Mouse (Mus musculus) ovary, postnatal 36 days (tissue): ENCODE measurements around the gene Odr4.

ENCODE experiments used
- DNase-seq: peaks from one replicate; pipeline ENCODE4 v3.0.0; 2022; ENCODE audit warnings: low spot score, mixed read lengths

Odr4 gene

DNA sequence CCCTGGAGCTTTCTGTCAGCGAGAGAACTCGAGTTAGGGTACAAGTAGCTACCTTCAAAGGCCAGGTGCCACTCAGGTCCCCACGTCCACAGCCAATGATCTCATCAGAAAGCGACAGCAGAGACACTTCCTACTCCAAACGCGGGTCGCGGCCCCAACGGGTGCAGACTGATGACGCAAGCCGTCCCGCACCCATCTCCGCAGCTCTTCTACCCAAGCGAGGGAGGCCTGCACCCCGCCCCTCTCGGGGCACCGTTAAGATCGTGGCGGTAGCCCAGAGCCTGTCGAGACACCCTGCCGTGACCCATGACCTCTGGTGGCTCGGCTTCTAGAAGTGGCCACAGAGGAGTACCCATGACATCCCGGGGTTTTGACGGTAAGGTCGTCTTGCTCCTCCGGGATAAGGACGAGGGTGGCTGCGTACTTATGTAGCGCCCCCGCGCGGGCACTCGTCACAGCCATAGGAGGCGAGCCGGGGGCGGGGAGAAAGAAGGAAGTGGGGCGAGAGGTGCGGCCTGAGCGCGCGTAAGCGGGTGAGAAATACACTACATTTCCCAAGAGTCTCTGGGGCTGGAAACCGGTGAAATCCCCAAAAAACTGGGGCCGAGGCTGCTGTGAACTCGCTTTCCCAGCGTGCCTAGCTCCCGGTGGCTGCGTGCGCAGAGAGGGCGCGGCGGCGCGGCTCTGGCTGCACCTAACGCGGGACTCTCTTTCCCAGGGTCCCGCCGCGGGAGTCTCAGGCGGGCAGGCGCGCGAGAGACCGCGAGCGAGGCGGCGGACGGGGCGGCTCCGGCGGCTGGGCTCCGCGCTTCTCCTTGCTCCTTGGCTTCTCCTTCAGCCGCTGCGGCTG lies at the start of gene Odr4, which contains the start of gene Tpr:
Odr4 (minus strand) TSS at position 443 of the 850 bp plus-strand sequence.
Tpr (plus strand) TSS at position 201 of the 850 bp plus-strand sequence.
- DNase-seq, result peak; percentile 98

DNA sequence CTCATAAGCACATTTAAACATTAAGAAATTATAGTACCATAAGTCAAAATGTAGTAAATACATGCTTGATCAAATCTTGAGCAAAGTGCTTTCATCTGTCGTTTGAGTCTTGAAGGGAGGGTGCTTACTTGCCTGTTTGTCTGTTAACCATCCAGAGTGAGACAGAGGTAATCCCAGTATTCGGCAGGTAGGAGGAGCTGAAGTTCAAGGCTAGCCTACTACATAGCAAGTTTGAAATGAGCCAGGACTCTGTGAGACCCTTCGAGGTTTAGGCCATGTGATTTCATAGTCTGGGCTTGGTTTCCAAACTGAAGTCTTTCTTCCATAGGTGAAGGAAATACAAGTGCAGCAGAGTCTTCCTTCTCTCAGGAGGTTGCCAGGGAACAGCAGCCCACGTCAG lies 48.9 kb upstream of the Odr4 start:
- no peak for DNase-seq

DNA sequence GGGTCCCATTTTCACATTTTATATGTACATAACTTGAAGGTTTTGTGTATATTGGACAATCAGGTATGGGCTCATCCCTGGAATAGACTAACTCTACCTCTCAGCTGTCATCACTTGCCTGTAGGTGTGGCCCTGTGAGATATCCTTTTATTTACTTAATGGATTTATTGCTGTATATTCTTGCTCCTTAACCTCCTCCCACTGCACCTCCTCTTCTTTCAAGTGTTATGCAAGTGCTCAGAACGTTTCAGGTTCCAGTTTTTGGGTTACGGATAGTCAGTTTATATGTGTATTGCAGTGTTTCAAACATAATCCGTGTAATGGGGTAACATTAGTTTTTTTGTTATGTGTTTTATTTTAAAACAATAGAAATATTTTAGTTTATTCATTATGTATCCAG lies 45.8 kb upstream of the Odr4 start:
- DNase-seq, result no peak

DNA sequence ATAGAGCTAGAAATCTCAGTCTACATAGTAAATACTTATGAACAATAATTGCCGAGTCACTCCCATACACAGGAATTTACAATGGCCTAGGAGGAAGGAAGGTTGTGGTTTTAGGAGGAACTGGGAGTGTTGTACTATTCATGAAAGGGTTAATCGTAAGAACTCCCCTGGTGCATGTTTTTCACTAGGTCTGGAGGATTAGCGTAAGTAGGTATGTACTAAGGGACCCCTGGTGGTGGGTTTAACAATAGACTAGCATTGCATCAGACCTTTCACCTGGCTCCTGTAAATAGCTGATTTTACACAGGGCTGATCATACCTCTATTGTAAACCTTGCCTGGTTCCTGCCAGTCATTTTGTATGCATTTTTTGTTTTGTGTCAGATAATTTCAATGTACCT lies 33.3 kb upstream of the Odr4 start:
- DNase-seq, result no peak

DNA sequence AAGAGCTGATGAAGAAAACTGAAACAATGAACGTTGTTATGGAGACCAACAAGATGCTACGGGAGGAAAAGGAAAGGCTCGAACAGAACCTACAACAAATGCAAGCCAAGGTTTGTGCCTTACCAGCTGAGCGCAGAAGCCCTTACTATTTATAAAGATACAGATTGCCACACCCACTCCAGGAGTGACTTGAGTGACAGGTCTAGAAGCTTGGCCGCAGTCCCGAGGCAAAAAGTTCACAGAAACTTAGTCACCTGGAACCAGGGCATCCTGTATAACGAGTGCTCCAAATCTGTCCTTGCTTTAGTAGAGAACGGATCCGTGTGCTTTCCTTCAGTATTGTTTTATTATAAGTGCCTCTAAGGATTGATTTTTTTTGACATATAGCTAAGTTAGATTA lies 32.8 kb upstream of the Odr4 start:
- DNase-seq, result no peak

DNA sequence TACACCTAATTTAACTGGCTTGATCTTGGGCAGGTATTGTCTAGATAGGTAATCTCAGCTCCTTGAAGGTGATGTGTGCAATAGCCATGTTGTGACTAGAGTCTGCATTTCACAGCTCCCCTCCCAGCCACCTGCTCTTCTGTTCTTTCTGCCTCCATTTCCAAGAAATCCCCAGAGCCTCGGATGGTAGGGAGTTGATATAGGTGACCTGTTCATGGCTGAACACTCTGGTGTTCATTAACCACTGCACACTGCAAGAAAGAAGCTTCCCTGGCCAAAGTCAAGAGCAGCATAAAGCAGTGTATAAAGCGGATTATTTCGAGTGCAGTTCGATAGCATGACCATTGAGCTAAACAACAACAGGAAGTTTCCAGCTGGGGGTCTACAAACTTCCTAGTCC lies 25.5 kb upstream of the Odr4 start:
- no peak for DNase-seq

DNA sequence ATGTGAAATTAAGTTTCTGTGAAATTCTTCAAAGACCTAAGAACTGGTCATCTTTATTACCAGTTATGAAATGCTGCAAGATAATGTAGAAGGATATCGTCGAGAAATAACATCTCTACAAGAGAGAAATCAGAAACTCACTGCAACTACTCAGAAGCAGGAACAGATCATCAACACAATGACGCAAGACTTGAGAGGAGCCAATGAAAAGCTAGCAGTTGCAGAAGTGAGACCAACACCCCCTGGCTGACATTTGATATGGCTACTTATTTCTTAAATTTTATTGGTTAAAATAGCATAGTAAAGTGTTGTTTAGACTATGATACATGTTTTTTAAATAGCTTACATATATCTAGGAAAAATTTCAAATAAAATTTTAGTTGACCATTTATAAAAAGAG lies 23.1 kb upstream of the Odr4 start:
- no peak for DNase-seq

DNA sequence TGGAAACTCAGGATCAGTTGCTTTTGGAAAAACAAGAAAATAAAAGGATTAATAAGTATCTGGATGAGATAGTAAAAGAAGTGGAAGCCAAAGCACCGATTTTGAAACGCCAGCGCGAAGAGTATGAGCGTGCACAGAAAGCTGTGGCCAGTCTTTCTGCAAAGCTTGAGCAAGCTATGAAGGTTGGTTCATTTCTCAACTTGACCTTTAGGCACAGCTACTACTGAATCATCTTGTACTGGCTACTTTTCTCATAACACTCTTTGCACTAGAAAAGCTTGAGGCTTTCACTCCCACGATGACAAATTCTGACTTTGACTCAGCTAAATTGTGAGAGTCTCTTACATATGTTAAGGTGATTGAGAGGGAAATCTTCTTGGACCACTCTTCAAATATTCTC lies 17.1 kb upstream of the Odr4 start:
- DNase-seq, result no peak

DNA sequence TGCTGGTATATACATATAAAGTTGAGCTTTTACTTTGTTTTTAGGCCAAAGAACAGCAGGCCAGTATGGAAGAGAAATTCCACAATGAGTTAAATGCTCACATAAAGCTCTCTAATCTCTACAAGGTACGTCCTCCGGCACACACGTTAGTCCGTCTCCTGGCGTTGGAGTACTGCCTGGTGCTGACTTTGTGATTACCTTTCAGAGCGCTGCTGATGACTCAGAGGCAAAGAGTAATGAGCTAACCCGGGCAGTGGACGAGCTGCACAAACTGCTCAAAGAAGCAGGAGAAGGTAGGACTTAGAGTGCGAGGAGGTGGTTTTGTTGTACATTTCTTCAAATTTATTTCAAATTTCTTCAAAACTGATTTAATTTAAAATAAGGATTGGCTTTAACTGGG lies 14.4 kb upstream of the Odr4 start:
- no peak for DNase-seq

DNA sequence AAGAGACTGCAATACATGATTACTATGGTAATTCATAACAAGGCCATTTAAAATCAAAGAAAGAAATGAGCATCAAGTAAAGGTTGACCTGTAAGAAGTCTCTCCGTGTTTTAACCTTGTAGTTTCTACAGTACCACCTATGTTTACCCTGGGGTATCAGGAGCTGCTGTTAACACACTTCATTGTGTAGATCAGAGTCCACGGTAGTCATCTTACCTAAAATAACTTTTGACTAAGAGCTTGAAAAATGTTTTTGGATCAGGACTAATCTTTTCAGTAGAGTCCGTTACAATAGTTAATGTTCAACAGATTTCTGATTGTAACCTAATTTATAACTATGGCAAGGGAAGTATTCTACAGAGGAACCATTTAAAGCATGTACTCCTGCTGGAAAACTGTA lies 11.7 kb upstream of the Odr4 start:
- no peak for DNase-seq

DNA sequence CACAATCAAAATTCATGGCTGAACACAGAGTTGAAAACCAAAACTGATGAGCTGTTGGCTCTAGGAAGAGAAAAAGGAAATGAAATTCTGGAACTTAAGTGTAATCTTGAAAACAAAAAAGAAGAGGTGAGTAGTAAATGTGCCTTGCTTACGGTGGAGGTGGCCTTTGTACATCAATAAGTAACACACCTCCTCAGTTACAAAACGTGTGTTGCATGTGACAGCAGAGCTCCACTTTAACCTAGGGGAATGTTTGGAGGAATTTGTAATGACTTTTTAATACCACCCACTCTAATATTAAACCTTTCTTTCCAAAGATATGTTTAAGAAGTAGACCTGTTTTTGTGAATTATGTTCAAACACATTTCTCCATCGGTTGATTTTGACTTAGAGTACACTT lies 11.0 kb upstream of the Odr4 start:
- no peak for DNase-seq

DNA sequence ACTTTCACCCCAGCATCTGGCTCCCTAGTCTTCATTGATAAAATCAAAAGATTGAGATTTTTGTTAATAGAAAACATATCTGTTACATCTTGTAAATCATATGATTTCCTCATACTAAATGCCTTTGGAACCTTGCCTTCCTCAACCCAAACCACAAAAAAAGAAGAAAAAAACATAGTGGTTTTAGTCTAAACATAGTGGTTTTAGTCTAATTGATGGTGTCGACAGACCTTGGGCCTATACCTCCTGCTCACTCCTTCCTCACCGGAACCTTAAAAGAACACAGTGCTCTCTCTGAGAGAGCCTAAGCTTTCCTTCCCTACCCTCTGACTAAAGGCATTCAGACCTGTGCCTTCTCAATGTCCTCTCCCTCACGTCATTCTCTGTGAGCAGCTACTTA lies 3.1 kb upstream of the Odr4 start:
- DNase-seq, result no peak

DNA sequence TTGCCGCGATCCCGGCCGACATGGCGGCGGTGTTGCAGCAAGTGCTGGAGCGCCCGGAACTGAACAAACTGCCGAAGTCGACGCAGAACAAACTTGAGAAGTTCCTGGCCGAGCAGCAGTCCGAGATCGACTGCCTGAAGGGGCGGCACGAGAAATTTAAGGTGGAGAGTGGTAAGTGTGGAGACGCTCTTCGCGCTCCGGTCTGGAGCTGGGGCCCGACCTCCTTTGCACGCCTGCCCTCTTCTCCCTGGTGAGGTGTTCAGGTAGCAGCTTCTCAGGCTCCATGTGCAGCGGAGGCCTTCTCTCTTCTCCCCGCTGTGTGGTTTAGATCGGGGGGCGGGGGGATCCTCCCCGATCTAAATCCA lies 590 bp upstream of the Odr4 start:
- DNase-seq, result no peak

DNA sequence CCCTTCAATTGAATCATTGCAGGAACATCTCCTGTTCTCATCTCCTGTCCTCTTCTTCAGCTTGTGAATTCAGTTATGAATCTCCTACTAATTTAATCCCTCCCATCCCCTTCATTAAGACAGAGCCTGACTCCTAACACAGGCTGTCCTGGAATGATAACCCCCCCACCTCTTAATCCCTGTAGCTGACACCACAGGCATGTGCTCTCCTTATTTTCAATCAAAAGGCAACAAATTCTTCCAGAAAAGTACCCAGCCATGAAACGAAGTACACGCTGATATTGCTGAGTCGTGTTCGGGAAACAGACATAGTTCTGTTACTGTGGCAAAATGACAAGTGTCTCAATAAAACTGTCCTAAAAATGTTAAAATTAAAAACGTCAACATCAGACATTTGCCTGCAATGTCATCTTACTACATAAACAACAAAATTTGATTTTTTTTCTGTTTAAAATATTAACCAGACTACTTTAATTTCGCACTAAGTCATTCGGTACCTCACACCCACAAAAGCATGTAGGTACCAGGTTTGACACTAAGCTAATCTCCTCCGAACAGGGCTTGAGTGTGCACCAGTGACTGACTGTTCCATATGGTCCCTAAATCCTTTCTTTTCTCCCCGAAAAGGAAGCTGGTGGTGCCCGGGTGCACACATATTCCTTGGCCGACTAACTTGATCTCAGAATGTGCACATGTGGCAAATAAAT lies 796 bp downstream of the Odr4 start:
- DNase-seq, result no peak

DNA sequence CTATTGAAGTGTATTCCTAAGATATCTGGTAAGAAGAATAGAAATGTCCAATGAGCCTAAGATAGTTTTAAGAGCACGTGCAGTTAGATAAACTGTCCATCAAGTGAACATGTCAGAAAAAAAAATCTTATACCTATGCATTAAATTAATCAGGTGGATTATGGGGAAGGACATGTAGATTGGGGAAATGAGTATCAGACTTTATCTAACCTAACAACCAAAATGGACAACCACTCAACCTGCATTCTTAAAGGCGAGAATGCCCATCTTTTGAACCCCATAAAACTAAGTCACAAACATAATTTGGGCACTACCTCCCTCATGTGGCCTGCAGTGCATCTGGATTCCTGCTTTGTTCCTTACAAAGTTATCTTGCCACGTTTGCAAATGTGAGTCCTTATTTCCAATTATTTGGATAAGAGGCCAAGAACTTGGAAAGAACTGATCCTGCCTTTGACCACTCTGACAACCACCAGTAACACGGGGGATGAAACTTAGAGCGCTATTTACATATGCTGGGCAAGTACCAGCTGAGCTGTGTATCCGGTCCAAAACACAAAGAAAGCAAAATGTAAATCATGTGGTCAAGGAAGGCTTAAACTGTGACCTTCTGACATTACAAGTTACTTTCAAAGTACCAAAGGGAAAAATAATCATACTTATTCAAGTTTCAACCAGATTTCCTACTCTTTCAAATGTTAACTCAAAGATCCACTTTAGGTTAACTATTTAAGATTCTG lies 3.3 kb downstream of the Odr4 start:
- no peak for DNase-seq

DNA sequence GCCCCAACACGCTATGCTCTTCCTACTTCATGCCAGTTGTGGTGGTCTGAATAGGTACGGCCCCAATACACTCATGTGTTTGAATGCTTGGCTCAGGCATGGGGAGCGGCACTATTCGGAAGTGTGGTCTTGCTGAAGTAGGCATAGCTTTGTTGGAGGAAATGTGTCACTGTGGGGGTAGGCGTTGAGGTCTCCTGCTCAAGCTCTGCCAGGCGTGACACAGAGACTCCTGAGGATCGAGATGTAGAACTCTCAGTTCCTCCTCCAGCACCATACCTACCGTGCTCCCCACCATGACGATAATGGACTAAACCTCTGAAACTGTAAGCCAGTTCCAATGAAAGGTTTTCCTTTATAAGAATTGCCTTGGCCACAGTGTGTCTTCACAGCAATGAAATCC lies 5.3 kb downstream of the Odr4 start:
- no peak for DNase-seq

DNA sequence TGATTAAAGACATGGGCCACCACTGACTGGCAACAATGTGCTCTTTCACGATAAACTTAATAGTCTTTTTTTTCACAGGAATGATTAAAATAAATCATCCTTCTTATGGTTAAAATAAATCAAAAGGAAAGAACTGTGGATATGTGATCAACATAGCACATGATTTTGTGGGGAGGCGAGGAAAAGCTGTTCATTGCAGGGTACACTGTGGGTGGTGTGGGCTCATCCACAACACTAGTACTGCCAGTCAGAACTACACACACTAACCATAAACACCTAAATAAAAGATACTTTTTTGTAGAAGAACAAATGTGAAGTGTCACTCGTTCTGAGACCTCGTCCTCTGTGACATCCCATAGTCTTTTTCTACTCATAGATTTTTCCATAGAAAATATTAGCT lies 8.7 kb downstream of the Odr4 start:
- no peak for DNase-seq

DNA sequence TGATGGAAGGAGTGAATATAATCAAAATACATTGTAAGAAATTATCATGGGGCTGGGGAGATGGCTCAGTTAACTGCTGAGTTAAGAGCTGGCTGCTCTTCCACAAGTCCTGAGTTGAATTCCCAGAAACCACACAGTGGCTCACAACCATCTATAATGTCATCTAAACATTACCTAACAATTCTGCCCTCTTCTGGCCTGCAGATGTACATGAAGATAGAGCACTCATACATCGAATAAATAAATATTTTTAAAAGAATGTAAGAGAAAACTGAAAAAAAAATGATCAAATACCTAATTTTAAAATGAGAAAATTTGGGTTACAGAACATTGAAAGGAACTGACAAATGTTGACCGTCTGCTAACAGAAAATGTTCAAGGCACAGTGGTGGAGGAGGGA lies 18.6 kb downstream of the Odr4 start:
- no peak for DNase-seq

DNA sequence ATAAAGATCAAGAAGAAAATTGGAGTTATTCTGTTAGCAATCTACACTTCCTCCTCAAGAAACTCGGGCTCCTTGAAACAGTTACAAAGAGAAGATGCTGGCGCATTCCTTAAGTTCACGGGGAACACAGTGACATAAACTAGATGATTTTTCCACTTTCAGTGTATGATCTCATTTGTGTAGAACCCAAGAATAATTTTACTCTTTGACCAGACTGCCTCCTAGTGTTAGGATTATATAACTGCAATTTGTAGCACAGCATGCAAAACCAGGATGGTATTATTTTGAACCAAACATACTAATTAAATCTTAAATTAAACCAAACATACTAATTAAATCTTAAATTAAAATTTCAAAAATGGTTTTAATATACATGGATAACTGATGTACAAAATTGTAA lies 20.0 kb downstream of the Odr4 start:
- no peak for DNase-seq

DNA sequence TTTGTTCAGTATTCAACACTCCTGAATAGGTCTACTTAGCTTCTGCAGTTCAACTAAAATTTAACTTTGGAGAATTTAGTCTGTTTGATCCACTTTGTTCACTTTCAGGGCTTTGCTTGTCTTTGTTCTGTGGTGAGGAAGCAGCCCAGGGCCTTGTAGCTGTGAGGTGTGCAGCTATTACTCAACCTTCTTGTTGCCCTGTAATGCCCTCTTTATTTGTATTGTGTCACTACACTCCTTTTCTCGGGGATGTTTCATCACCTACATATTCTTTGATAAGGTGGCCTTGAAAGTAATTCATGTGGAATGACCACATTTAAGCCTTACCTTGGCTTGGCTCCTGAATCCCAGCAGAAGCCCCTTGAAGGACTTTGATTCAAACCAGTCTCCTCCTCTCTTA lies 32.0 kb downstream of the Odr4 start:
- DNase-seq, result no peak

DNA sequence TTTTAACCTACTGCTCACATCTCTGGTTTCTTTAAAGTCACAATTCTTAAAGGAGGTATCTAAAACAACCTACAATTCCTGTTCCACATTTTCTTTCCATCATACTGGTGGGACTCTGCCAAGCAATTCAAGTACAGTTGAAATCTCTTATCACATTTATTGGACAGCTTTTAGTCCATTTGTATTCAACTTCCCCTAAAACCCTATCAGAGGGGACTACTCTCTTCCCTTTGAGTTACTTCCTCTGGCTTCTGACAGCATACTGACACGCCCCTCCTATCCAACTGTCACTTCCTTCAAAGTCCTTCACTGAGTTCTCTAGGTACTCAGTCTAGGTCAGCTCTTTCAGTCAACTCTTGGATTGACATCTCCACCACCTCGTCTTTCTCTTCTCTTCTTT lies 57.8 kb downstream of the Odr4 start:
- no peak for DNase-seq

DNA sequence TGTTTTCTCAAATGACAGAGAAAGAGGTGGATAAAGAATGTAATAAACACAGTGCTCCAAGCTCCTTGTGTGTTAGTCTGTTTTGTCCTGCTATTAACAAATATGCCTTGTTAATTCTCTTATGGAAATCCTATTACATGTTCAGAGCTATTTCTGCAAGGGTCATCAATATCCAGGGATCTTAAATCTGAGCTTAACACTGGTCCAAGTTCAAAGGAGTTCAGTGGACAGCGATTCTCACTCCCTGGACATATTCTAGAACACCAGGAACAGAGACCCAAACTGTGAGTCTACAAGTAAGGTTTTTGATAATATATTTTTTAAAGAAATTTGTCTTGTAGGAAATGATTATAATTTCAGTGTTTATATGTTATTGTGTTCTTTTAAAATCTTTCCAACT lies 73.7 kb downstream of the Odr4 start, which contains the start of gene Pdc:
Pdc (plus strand) TSS at position 213 of the 400 bp plus-strand sequence.
- no peak for DNase-seq
